Mouse (Mus musculus) left cerebral cortex, postnatal 25 days (tissue): ENCODE results near the gene Olfr611. TPM values are rescaled to one million over a fixed set of nuclear protein-coding genes. Genes with fewer than 3 reads are reported as not detected.
"Not testable (repeated sequence)": the region's sequence is repeated elsewhere in the genome, so short reads cannot be mapped to it uniquely, and the experiment has no call there.

ENCODE experiments used
- DNase-seq, 2 experiments: peaks; one replicate each; pipeline ENCODE4 v3.0.0; 2022; ENCODE audit warnings: low spot score in 2 of 2, mixed read lengths in 1 of 2
- intact Hi-C: fragments of 180-260 bp; cut with DNase I; formaldehyde crosslinking; loops from one replicate; pipeline ENCODE4 v1.15.1; 2025
- total RNA-seq, 2 experiments: library from RNA; stranded (reverse); gene quantifications; 2 replicates each; pipeline ENCODE4 v1.2.3; 2021

Gene Olfr611
- total RNA-seq: not detected

DNA sequence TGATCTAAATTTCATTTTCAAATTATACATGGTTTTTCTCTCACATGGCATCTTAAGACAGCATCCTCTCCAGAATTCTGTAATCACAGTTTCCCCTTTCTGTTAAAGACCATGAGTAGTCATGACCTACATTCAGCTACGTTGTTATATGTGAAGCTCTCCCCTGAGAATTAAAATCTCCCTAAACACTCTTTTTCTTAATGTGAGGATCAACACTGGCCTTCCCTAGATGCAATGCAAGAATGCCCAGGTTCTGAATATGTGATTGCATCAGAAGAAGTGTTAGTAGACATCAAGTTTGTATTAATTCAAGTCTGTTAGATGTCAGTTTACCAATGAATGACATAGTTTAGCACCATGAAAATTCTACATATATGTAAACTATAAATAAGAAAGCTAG, at the start of gene Olfr611:
Gene Olfr611 (minus strand): TSS at position 101 of the 400 bp plus-strand sequence.
- DNase-seq, intact Hi-C loops: not testable (repeated sequence)

DNA sequence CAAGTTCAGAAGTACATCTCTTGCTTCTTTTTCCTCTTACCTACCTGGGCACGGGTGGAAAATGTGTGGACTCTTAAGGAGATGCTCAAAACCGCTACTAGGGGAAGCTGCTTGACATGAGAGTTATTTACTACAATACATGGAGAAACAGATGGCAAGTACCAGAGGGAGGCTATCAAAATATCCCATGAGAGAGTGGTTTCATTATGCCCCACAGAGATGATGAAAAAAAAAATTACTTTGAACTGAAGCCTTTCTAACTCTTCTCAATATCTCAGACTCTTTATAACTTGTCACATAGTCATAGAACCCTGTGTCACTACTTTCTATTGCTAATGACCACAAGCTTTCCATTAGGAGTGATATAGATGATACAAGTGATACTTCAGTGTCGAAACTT, 48.4 kb upstream of the Olfr611 start, which contains the start of gene Olfr616:
Gene Olfr616 (minus strand): TSS at position 101 of the 400 bp plus-strand sequence.
- intact Hi-C loops: no loop called here

DNA sequence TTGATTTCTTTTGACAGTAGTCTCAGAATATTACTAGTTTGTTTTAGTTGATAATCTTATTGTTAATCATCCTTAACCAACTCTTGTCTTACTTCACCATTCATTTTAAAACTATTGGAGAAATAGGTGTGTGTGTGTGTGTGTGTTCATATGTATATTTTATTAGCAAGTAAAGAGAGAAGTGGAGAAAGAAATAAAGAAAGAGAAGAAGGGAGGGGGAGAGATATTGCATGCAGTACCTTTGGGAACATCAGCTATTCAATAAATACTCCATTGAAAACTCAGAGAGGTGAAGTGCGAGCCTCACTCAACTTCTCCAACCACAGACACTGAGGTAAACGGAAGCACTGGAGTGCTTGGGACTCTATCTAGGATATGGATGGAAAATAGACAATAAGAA, 35.1 kb upstream of the Olfr611 start, which contains the start of gene Olfr615:
Gene Olfr615 (plus strand): TSS at position 301 of the 400 bp plus-strand sequence.
- intact Hi-C loops: no loop called here

More for the DNA sequence above, 48.4 kb upstream of the Olfr611 start, which contains the start of gene Olfr616:
- peak in 1 of 2 experiments; percentile 11 for DNase-seq

DNA sequence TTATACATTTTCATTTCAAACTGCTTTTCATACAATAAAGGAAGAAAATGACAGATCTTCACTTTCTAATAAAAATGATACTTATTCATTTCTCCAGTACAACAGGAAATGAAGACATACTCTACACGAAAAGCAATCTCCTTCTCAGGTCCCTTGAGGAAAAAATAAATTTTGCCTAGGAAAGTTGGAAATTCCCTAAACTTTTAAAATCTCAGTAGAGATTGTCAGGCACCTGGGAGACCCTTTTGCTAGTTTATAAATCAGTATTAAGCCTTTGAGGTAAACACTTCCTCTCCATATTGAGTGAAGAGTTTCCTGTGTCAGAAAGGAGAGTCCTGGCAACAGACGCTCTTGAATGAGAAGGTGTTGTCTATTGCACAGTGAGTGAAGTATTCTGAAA, 27.1 kb upstream of the Olfr611 start, which contains the start of gene Olfr613:
Gene Olfr613 (plus strand): TSS at position 301 of the 400 bp plus-strand sequence.
- intact Hi-C loops: no loop called here
- DNase-seq: no peak

More for the DNA sequence above, 35.1 kb upstream of the Olfr611 start, which contains the start of gene Olfr615:
- DNase-seq: no peak

DNA sequence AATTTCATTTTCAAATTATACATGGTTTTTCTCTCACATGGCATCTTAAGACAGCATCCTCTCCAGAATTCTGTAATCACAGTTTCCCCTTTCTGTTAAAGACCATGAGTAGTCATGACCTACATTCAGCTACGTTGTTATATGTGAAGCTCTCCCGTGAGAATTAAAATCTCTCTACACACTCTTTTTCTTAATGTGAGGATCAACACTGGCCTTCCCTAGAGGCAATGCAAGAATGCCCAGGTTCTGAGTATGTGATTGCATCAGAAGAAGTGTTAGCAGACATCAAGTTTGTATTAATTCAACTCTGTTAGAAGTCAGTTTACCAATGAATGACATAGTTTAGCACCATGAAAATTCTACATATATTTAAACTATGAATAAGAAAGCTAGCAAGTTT, 22.0 kb upstream of the Olfr611 start, which contains the start of gene Olfr612:
Gene Olfr612 (minus strand): TSS at position 101 of the 400 bp plus-strand sequence.
- DNase-seq, intact Hi-C loops: not testable (repeated sequence)

DNA sequence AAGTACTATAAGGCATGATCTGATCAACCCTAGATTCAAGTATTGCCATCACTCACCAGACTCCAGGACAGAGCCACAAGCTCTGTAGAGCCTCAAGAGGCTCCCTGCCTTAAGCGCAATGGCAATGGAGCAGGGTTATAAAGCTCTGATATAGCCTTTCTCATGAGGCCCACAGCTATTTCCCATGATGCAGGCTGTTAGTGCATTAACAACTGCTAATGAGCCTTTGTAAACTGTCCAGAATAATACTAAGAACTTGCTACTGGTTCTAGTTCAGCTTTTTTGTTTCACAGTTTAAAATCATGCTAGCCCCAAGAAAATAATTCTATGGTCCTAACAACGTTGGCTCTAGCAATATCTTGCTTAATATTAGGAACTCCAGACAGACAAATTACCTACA, 8.6 kb downstream of the Olfr611 start, which contains the start of gene Olfr610:
Gene Olfr610 (minus strand): TSS at position 101 of the 400 bp plus-strand sequence.
- no peak for DNase-seq
- intact Hi-C loops: no loop called here

DNA sequence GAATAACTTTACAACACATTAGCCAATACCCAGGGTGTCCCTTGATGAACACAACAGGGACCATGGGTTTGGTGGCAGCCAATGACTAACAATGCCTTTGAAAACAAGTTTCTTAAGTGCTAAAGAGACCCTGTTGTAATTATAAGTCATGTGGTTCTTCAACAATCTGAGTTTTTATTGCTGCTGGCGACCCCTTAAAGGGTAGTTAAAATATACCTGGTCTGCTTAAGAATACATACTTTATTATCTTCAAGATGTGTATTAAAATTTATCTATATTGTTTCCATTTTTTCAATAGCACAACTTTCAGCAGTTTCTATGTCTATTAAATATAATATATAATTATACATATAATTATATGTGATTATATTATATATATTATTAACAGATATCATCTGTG, 22.7 kb downstream of the Olfr611 start, which contains the start of gene Olfr609:
Gene Olfr609 (minus strand): TSS at position 101 of the 400 bp plus-strand sequence.
- DNase-seq: no peak
- intact Hi-C loops: no loop called here

DNA sequence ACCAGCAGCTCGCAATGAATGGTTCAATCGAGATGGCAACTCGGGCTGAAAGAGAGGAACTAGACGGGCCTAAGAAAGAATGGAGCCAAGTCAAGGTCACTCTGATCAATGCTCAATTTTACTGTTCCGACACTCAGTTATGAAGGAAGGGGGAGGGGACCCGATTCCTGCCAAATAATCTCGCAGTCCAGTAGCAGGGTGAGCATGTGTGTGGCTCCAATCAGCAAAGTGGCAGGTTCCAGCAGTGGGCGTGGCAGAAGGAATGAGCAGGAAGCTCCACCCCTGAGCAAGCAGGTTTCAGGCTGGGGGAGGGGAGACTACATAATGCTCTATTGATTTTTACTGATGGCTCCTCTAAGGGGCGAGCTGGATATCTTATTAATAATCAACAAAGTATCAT, 43.5 kb downstream of the Olfr611 start:
- intact Hi-C loops, DNase-seq: not testable (repeated sequence)

DNA sequence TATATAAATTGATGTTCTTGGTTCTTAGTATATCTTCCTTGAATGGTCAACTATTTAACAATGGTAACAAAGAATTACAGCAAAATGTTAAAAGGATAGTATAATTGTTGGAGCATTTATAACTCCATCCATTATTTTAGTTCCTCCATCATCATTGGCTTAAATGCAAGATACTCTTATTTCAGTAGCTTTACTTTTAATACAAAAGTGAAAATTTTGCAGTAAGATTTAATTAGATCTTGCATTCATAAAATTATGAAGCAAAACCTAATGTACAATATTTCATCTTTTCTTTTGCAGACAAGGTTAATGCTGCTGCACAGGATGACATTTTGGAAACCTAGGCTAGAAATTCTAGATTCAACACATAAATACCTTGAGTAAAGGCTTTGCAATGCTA, 51.1 kb downstream of the Olfr611 start, which contains the start of gene Olfr608:
Gene Olfr608 (plus strand): TSS at position 301 of the 400 bp plus-strand sequence.
- intact Hi-C loops: no loop called here
- DNase-seq: no peak

Other genes with a start within 250 kb of the Olfr611 start
- gene Olfr596, start 215.2 kb downstream of the Olfr611 start, total RNA-seq: not detected
- not detected for gene Olfr597, start 204.5 kb downstream of the Olfr611 start, total RNA-seq
- gene Olfr598, start 197.3 kb downstream of the Olfr611 start, total RNA-seq: not detected
- not detected for gene Olfr599, start 184.9 kb downstream of the Olfr611 start, total RNA-seq
- gene Olfr600, start 171.2 kb downstream of the Olfr611 start, total RNA-seq: not detected
- gene Olfr601, start 158.2 kb downstream of the Olfr611 start, total RNA-seq: not detected
- not detected for gene Olfr603, start 134.7 kb downstream of the Olfr611 start, total RNA-seq
- gene Usp17lc, start 105.8 kb downstream of the Olfr611 start, total RNA-seq: not detected
- gene Olfr605, start 75.4 kb downstream of the Olfr611 start, total RNA-seq: not detected
- not detected for gene Olfr606, start 71.8 kb downstream of the Olfr611 start, total RNA-seq
- gene Olfr607, start 56.7 kb downstream of the Olfr611 start, total RNA-seq: not detected
- not detected for gene Olfr608, start 51.0 kb downstream of the Olfr611 start, total RNA-seq
- not detected for gene Olfr609, start 22.8 kb downstream of the Olfr611 start, total RNA-seq
- not detected for gene Olfr610, start 8.7 kb downstream of the Olfr611 start, total RNA-seq
- not detected for gene Olfr612, start 21.9 kb upstream of the Olfr611 start, total RNA-seq
- gene Olfr613, start 27.2 kb upstream of the Olfr611 start, total RNA-seq: not detected
- not detected for gene Olfr615, start 35.2 kb upstream of the Olfr611 start, total RNA-seq
- not detected for gene Olfr616, start 48.3 kb upstream of the Olfr611 start, total RNA-seq
- gene Olfr617, start 52.2 kb upstream of the Olfr611 start, total RNA-seq: not detected
- gene Olfr618, start 69.3 kb upstream of the Olfr611 start, total RNA-seq: not detected
- not detected for gene Olfr619, start 79.7 kb upstream of the Olfr611 start, total RNA-seq
- gene Olfr620, start 91.7 kb upstream of the Olfr611 start, total RNA-seq: not detected
- not detected for gene Olfr622, start 121.9 kb upstream of the Olfr611 start, total RNA-seq
- gene Olfr623, start 142.9 kb upstream of the Olfr611 start, total RNA-seq: not detected
- under 1 TPM in 1 of 2 experiments, not detected in 1; 0.07 TPM for gene Olfr624, start 150.3 kb upstream of the Olfr611 start, total RNA-seq
- not detected for gene Olfr625-ps1, start 161.9 kb upstream of the Olfr611 start, total RNA-seq
- not detected for gene Olfr243, start 193.8 kb upstream of the Olfr611 start, total RNA-seq
- gene Olfr628, start 209.5 kb upstream of the Olfr611 start, total RNA-seq: not detected
- gene Olfr629, start 224.1 kb upstream of the Olfr611 start, total RNA-seq: not detected
- gene Olfr630, start 236.5 kb upstream of the Olfr611 start, total RNA-seq: not detected